Mouse (Mus musculus) E14TG2a.4 (cell line): ENCODE data around the gene Slc38a9.

Experiments
- CTCF ChIP-seq: conservative IDR thresholded peaks from 2 replicates; pipeline ENCODE4 v1.5.1; 2014; ENCODE audit warnings: low read length
- NANOG ChIP-seq: IDR thresholded peaks from 2 replicates; pipeline ENCODE4 v1.6.1; 2014; ENCODE audit warnings: borderline replicate concordance, low read length, mixed read lengths
- POU5F1 ChIP-seq: IDR thresholded peaks from 2 replicates; pipeline ENCODE4 v1.6.1; 2014; ENCODE audit warnings: low read length, borderline replicate concordance

GRCm38 (mm10) chr13:112706351-112706750 is 45.8 kb downstream of the Slc38a9 start:
- TF ChIP-seq CTCF (no peak), NANOG (no peak), POU5F1 (no peak)
